18 mouse cellular contexts compared by ENCODE assay signal in genomic region chr3:145126618-145127017, GRCm38 (mm10). TPM values are rescaled to one million over a fixed set of nuclear protein-coding genes. Genes with fewer than 3 reads are reported as not detected.
"Had no signal": no experiment of that assay in that cellular context is flagged by ENCODE, and none has a peak within 500 bp of the region (broad histone marks: within the 10 kb centered on the region; RNA-seq: fewer than 3 reads in every experiment).

No protein-coding gene starts in this region.

- DNase-seq: liver, postnatal 0 days; lung, adult 2 months; lung, postnatal 14 days; lung, postnatal 36 days; midbrain, embryonic 14.5 days; retina, postnatal 1 day; right cerebral cortex, adult 18-20 months; right cerebral cortex, postnatal 25 days; right cerebral cortex, postnatal 4 days; spleen, adult 18-20 months; thymus, adult 18-20 months; thymus, postnatal 25 days; thymus, postnatal 4 days had no signal

- ATAC-seq: liver, postnatal 0 days; lung, postnatal 0 days; midbrain, embryonic 16.5 days had no signal

RNA-seq across cellular contexts. Expression of gene Clca2, which starts 27.4 kb away (rescaled TPM):
- polyA plus RNA-seq: liver, embryonic 15.5 days; liver, postnatal 0 days; macrophage; midbrain, embryonic 14.5 days; neural tube, embryonic 15.5 days had no signal
